In the genomic region with DNA sequence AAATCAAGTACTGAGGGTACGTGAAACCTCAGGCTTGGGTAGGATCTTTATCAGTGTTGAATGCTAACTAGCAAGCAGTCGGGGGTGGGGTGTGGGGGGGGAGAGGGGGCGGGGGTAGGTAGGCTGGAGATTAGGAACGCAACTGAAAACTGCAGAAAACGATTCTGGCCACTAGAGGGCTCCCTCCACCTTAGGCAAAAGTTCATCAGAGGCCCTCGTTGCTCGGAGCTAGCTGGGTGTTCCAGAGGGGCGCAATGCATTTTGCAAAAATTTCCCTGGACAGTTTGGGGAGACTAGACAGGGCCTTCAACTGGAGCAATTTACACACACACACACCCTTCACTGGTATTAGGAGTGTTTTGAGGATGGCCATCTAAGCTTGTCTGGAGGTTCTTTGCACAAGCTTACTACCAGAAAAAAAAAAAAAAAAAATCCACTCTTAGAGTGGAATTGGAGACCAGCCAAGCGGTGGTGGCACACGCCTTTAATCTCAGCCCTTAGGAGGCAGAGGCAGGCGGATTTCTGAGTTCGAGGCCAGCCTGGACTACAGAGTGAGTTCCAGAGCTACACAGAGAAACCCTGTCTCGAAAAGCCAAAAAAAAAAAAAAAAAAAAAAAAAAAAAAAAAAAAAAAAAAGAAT, we compare ENCODE assay signal across 8 mouse cellular contexts. TPM values are rescaled to one million over a fixed set of nuclear protein-coding genes. Genes with fewer than 3 reads are reported as not detected.
DNase-seq lines count a peak whose midpoint lies in the region; ATAC-seq and TF ChIP-seq lines count a peak whose summit lies in the region.

No protein-coding gene starts in this region.

- intact Hi-C loops in left cerebral cortex, postnatal 36 days (cut with DNase I) = loop anchor here (1.0 to 10.0 kb wide), 3 partner anchors 65 to 205 kb away; a partner anchor contains a TSS

- peak; percentile 68 for TF ChIP-seq CTCF in bone marrow, adult 2 months (IDR thresholded peaks at IDR 0.05; ENCODE audit: control insufficient read depth, insufficient read depth, low read length)
- peak; percentile 81 for TF ChIP-seq CTCF in hindbrain, postnatal 0 days (IDR thresholded peaks at IDR 0.05; ENCODE audit: low read depth)
- peak; percentile 78; the same call in 1 of the 2 replicates for TF ChIP-seq CTCF in testis, adult 2 months (IDR thresholded peaks at IDR 0.05; ENCODE audit: control insufficient read depth, insufficient read depth, insufficient replicate concordance, low read depth, low read length)

- H3K4me1 ChIP-seq in heart, embryonic 12.5 days (replicated peaks) = peaks cover 23% of the 10 kb centered on the region
- no peaks in the 10 kb centered on the region; the same call in 1 of the 2 replicates for H3K4me1 ChIP-seq in bone marrow, adult 2 months (ENCODE audit: control insufficient read depth, insufficient read depth, low read length)
- H3K4me1 ChIP-seq in hindbrain, postnatal 0 days (ENCODE audit: insufficient read depth, low read length) = no peaks in the 10 kb centered on the region; the same call in 1 of the 2 replicates
- H3K4me1 ChIP-seq in neural tube, embryonic 11.5 days (ENCODE audit: control insufficient read depth, insufficient read depth, low read length) = 0 out of 2 replicates have a peak, but pooled peaks cover 3% of the 10 kb centered on the region
- peaks cover 25% of the 10 kb centered on the region for H3K4me1 ChIP-seq in testis, adult 2 months (ENCODE audit: control insufficient read depth, insufficient read depth, low read length)

- H3K4me2 ChIP-seq in heart, embryonic 12.5 days = no peak overlapping the region
- H3K4me2 ChIP-seq in hindbrain, postnatal 0 days (ENCODE audit: low read depth, low read length) = peak overlapping the region; percentile 70; the same call in 1 of the 2 replicates
- no peak overlapping the region for H3K4me2 ChIP-seq in neural tube, embryonic 11.5 days (ENCODE audit: low read depth)

- DNase-seq in heart, adult 18-20 months = peak; percentile 72 to 83
- peak; percentile 94 for DNase-seq in hindbrain, postnatal 0 days (ENCODE audit: low spot score)
- peak; percentile 58 to 75 for DNase-seq in left cerebral cortex, postnatal 36 days (ENCODE audit: low spot score in 2 of 2)
- peak; percentile 88 for DNase-seq in neural tube, embryonic 11.5 days (ENCODE audit: low spot score)

- no peaks in the 10 kb centered on the region for H3K36me3 ChIP-seq in heart, embryonic 12.5 days
- H3K36me3 ChIP-seq in hindbrain, postnatal 0 days (ENCODE audit: insufficient read depth, low read length) = no peaks in the 10 kb centered on the region
- H3K36me3 ChIP-seq in neural tube, embryonic 11.5 days (ENCODE audit: control insufficient read depth, insufficient read depth, low read length) = no peaks in the 10 kb centered on the region
- H3K36me3 ChIP-seq in testis, adult 2 months (ENCODE audit: control insufficient read depth, insufficient read depth, low read length) = no peaks in the 10 kb centered on the region

- no peak for TF ChIP-seq POLR2A in bone marrow, adult 2 months (IDR thresholded peaks at IDR 0.05; ENCODE audit: borderline replicate concordance, control insufficient read depth, low read depth, low read length)
- TF ChIP-seq POLR2A in testis, adult 2 months (IDR thresholded peaks at IDR 0.05; ENCODE audit: control insufficient read depth, low read depth, low read length) = no peak

- peaks cover 57% of the 10 kb centered on the region for H3K27me3 ChIP-seq in heart, embryonic 12.5 days (replicated peaks)
- H3K27me3 ChIP-seq in hindbrain, postnatal 0 days (ENCODE audit: insufficient read depth, low read length) = no peaks in the 10 kb centered on the region
- no peaks in the 10 kb centered on the region for H3K27me3 ChIP-seq in neural tube, embryonic 11.5 days (ENCODE audit: control insufficient read depth, insufficient read depth, low read length)
- H3K27me3 ChIP-seq in testis, adult 2 months (ENCODE audit: control insufficient read depth, insufficient read depth, low read length) = peaks cover 7% of the 10 kb centered on the region

- H3K9me3 ChIP-seq in heart, embryonic 12.5 days (replicated peaks) = no peaks in the 10 kb centered on the region
- H3K9me3 ChIP-seq in hindbrain, postnatal 0 days (ENCODE audit: low read length) = no peaks in the 10 kb centered on the region
- no peaks in the 10 kb centered on the region for H3K9me3 ChIP-seq in neural tube, embryonic 11.5 days (ENCODE audit: control insufficient read depth, low read length)

- no peak for ATAC-seq in heart, embryonic 12.5 days (ENCODE audit: insufficient number of reproducible peaks, low FRiP score)
- ATAC-seq in erythroid progenitor cell, adult 5-6 weeks (replicated peaks; ENCODE audit: low FRiP score, poor library complexity, severe bottlenecking) = 0 out of 2 replicates have a peak, but pooled peaks have one; percentile 58
- no peak for ATAC-seq in hindbrain, postnatal 0 days
- no peak for ATAC-seq in neural tube, embryonic 11.5 days (ENCODE audit: insufficient read depth, low FRiP score, low TSS enrichment)

- no peak overlapping the region for H3K27ac ChIP-seq in heart, embryonic 12.5 days (ENCODE audit: poor library complexity, severe bottlenecking)
- no peak overlapping the region for H3K27ac ChIP-seq in bone marrow, adult 2 months (ENCODE audit: control insufficient read depth, insufficient read depth, low read depth, low read length, poor library complexity)
- no peak overlapping the region for H3K27ac ChIP-seq in hindbrain, postnatal 0 days
- H3K27ac ChIP-seq in neural tube, embryonic 11.5 days (ENCODE audit: low read depth, low read length) = no peak overlapping the region
- no peak overlapping the region for H3K27ac ChIP-seq in testis, adult 2 months (ENCODE audit: control insufficient read depth, insufficient read depth, low read depth, low read length)

- no peak overlapping the region for H3K4me3 ChIP-seq in heart, embryonic 12.5 days
- H3K4me3 ChIP-seq in bone marrow, adult 2 months (replicated peaks; ENCODE audit: control insufficient read depth, low read depth, low read length) = no peak overlapping the region
- no peak overlapping the region for H3K4me3 ChIP-seq in hindbrain, postnatal 0 days (ENCODE audit: low read length)
- no peak overlapping the region for H3K4me3 ChIP-seq in neural tube, embryonic 11.5 days (ENCODE audit: low read depth, low read length)
- peak overlapping the region; percentile 40 for H3K4me3 ChIP-seq in testis, adult 2 months (ENCODE audit: control insufficient read depth, low read depth, low read length)

- H3K9ac ChIP-seq in heart, embryonic 12.5 days = no peak overlapping the region
- no peak overlapping the region for H3K9ac ChIP-seq in hindbrain, postnatal 0 days (replicated peaks; ENCODE audit: low read length)
- no peak overlapping the region for H3K9ac ChIP-seq in neural tube, embryonic 11.5 days (ENCODE audit: low read length)

- 11% methylated on average over 13 of the region's 13 CpGs for WGBS in heart, embryonic 12.5 days
- 7% methylated on average over 13 of the region's 13 CpGs for WGBS in bone marrow, adult 2 months
- WGBS in hindbrain, postnatal 0 days = 6% methylated on average over 13 of the region's 13 CpGs
- 10% methylated on average over 13 of the region's 13 CpGs for WGBS in neural tube, embryonic 11.5 days

RNA-seq across cellular contexts. Expression of a gene that starts 1.5 kb away (rescaled TPM):
- under 1 TPM; 0.72 to 0.82 TPM for total RNA-seq in heart, adult 18-20 months (2021)
- 3.6 and 4.4 TPM in 2 replicates for polyA plus RNA-seq in heart, embryonic 12.5 days (2016; fragmentation: Nextera tagmentation; extraction: Ambion mirVana)
- 0.40 TPM in 1 of 2 replicates, not detected in the other for polyA plus RNA-seq in bone marrow, adult 2 months (2011; ENCODE audit: insufficient read depth, insufficient read length, low replicate concordance, missing spikeins)
- total RNA-seq in erythroid progenitor cell, adult 5-6 weeks (2015; ENCODE audit: low replicate concordance) = 0.36 TPM in 1 of 2 replicates, not detected in the other
- not detected in 2 replicates for total RNA-seq in erythroid progenitor cell, adult 5-6 weeks (2017; ENCODE audit: low replicate concordance)
- 261 and 286 TPM in 2 replicates for total RNA-seq in hindbrain, postnatal 0 days (2014; rRNA removed)
- 120 and 148 TPM in 2 replicates for polyA plus RNA-seq in hindbrain, postnatal 0 days (2015; fragmentation: Nextera tagmentation; extraction: Ambion mirVana)
- total RNA-seq in left cerebral cortex, postnatal 36 days (2021) = 10 to 100 TPM; 21.6 to 30.1 TPM
- 102 and 104 TPM in 2 replicates for polyA plus RNA-seq in neural tube, embryonic 11.5 days (2014; fragmentation: Nextera tagmentation; extraction: Ambion mirVana)
- 73.0 and 78.9 TPM in 2 replicates for polyA plus RNA-seq in testis, adult 2 months (2012; rRNA removed)

RNA-seq across cellular contexts. Expression of a gene that starts 43.3 kb away (rescaled TPM):
- 10 to 100 TPM; 58.6 to 66.5 TPM for total RNA-seq in heart, adult 18-20 months (2021)
- polyA plus RNA-seq in heart, embryonic 12.5 days (2016; fragmentation: Nextera tagmentation; extraction: Ambion mirVana) = 264 and 282 TPM in 2 replicates
- polyA plus RNA-seq in bone marrow, adult 2 months (2011; ENCODE audit: insufficient read depth, insufficient read length, low replicate concordance, missing spikeins) = 161 and 187 TPM in 2 replicates
- total RNA-seq in erythroid progenitor cell, adult 5-6 weeks (2015; ENCODE audit: low replicate concordance) = 501 and 540 TPM in 2 replicates
- total RNA-seq in erythroid progenitor cell, adult 5-6 weeks (2017; ENCODE audit: low replicate concordance) = 370 and 444 TPM in 2 replicates
- 27.8 and 28.1 TPM in 2 replicates for total RNA-seq in hindbrain, postnatal 0 days (2014; rRNA removed)
- 53.4 and 63.2 TPM in 2 replicates for polyA plus RNA-seq in hindbrain, postnatal 0 days (2015; fragmentation: Nextera tagmentation; extraction: Ambion mirVana)
- 1 to 10 TPM; 6.0 TPM for total RNA-seq in left cerebral cortex, postnatal 36 days (2021)
- 335 and 359 TPM in 2 replicates for polyA plus RNA-seq in neural tube, embryonic 11.5 days (2014; fragmentation: Nextera tagmentation; extraction: Ambion mirVana)
- 5.8 and 6.3 TPM in 2 replicates for polyA plus RNA-seq in testis, adult 2 months (2012; rRNA removed)

Comparison
In these comparisons a context has a peak if more than half of its experiments do, and no peak if none do; other contexts are left out.
1. RNA of a gene that starts 1.5 kb away (polyA plus RNA-seq): 120 to 148 TPM in hindbrain, postnatal 0 days, 102 to 104 TPM in neural tube, embryonic 11.5 days and 73.0 to 78.9 TPM in testis, adult 2 months; 3.6 to 4.4 TPM in heart, embryonic 12.5 days and 0.40 TPM in bone marrow, adult 2 months; every median in the first group is over 10 times any median in the second.
2. Peak in every context shown above with its lines, with median percentiles within 50 percentile points of each other: DNase-seq and CTCF ChIP-seq.